Mouse (Mus musculus) midbrain, embryonic 11.5 days (tissue): ENCODE data around the gene Scgb1a1. TPM values are rescaled to one million over a fixed set of nuclear protein-coding genes. Genes with fewer than 3 reads are reported as not detected.

Experiments
- ATAC-seq: fragments of 200-750 bp; cut with Nextera tagmentation; 2 replicates; pipeline ENCODE4 v1.8.0; 2017; ENCODE audit warnings: moderate TSS enrichment, moderate library complexity; ENCODE audit not compliant: low FRiP score
- DNase-seq: peaks from one replicate; pipeline ENCODE4 v3.0.0; 2015; ENCODE audit warnings: low spot score; ENCODE audit errors: missing footprints
- H3K27ac ChIP-seq: fragments of 300-500 bp; sonication (generic); 2 replicates; pipeline ENCODE4 v1.5.1; 2014; ENCODE audit warnings: low read depth, low read length
- H3K27me3 ChIP-seq: fragments of 300-500 bp; sonication (generic); 2 replicates; pipeline ENCODE4 v1.6.1; 2014; ENCODE audit warnings: mild to moderate bottlenecking, low read length, moderate library complexity, mixed read lengths; ENCODE audit not compliant: control insufficient read depth, insufficient read depth
- H3K36me3 ChIP-seq: fragments of 300-500 bp; sonication (generic); 2 replicates; pipeline ENCODE4 v1.6.1; 2014; ENCODE audit warnings: mild to moderate bottlenecking, low read length, moderate library complexity, mixed read lengths; ENCODE audit not compliant: control insufficient read depth, insufficient read depth
- H3K4me1 ChIP-seq: fragments of 300-500 bp; sonication (generic); 2 replicates; pipeline ENCODE4 v1.6.1; 2014; ENCODE audit warnings: low read length; ENCODE audit not compliant: control insufficient read depth, insufficient read depth
- H3K4me2 ChIP-seq: fragments of 300-500 bp; sonication (generic); 2 replicates; pipeline ENCODE4 v1.6.1; 2014; ENCODE audit warnings: mild to moderate bottlenecking, moderate library complexity
- H3K4me3 ChIP-seq: fragments of 300-500 bp; sonication (generic); 2 replicates; pipeline ENCODE4 v1.5.1; 2014; ENCODE audit warnings: low read depth, low read length
- H3K9ac ChIP-seq: fragments of 300-500 bp; sonication (generic); 2 replicates; pipeline ENCODE4 v1.6.1; 2014; ENCODE audit warnings: low read length
- H3K9me3 ChIP-seq: fragments of 300-500 bp; sonication (generic); 2 replicates; pipeline ENCODE4 v1.6.1; 2016; ENCODE audit warnings: low read length; ENCODE audit not compliant: control insufficient read depth
- WGBS: fragments of 180-500 bp; shearing (Covaris S2); extraction: QIAGEN DNeasy Blood & Tissue Kit; methylation state at CpG from one replicate; pipeline ENCODE4 v1.1.7; 2014; 5-methylcytosine and 5-hydroxymethylcytosine counted together
- polyA plus RNA-seq: library from polyadenylated mRNA; unstranded; fragments of >200 nt; fragmentation: Nextera tagmentation; extraction: Ambion mirVana; gene quantifications from 2 replicates; pipeline ENCODE4 v1.2.1, GENCODE M21; 2014

The Scgb1a1 gene
- polyA plus RNA-seq, 1 experiment from 2014 or later, result not detected

DNA sequence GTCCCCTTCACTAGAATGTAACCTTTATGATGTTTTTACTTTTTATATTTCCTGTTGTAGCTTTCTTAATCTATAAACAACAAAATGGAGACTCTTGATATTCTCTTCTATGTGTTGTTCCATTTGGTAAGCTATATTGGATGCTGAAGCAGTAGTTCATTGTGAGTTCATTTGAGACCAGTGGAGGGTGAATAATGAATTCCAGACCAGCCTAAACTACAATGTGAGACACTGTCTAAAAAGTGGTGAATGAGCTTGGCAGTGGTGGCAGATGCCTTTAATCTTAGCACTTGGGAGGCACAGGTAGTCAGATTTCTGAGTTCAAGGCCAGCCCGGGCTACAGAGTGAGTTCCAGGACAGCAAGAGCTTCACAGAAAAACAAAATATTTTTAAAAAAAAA is 44.6 kb downstream of the Scgb1a1 start:
- WGBS, result 86% methylated on average over 1 of the region's 1 CpGs
- ATAC-seq, result no peak

DNA sequence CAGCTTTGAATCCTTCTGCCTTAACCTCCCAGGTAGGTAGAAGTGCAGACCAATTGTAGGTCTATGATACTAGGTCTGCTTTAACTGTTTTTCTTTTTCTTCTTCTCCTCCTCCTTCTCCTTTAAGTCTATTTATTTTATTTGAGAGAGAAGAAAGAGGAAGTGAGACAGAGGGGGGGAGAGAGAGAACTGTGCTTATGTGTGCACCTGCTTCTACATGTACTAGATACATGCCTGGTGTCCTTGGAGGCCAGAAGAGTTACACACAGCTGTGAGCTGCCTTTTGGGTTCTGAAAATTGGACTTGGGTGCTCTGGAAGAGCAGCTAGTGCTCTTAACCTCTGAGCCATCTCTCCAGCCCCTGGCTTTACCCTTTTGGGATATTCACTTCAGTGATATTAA is 46.7 kb downstream of the Scgb1a1 start:
- ATAC-seq (no peak), DNase-seq (no peak)
- H3K27ac ChIP-seq, result no peak overlapping the region
- H3K36me3 ChIP-seq, result no peaks in the 10 kb centered on the region
- H3K4me3 ChIP-seq, result no peak overlapping the region
- H3K27me3 ChIP-seq, result no peaks in the 10 kb centered on the region
- H3K9me3 ChIP-seq, result no peaks in the 10 kb centered on the region
- no peak overlapping the region for H3K9ac ChIP-seq
- H3K4me2 ChIP-seq, result no peak overlapping the region
- no peaks in the 10 kb centered on the region for H3K4me1 ChIP-seq

More for the DNA sequence above, 44.6 kb downstream of the Scgb1a1 start:
- no peaks in the 10 kb centered on the region for H3K36me3 ChIP-seq
- H3K9ac ChIP-seq, result no peak overlapping the region
- H3K4me3 ChIP-seq, result no peak overlapping the region
- no peak overlapping the region for H3K27ac ChIP-seq
- DNase-seq, result no peak
- no peaks in the 10 kb centered on the region for H3K4me1 ChIP-seq
- no peaks in the 10 kb centered on the region for H3K9me3 ChIP-seq
- no peaks in the 10 kb centered on the region for H3K27me3 ChIP-seq
- H3K4me2 ChIP-seq, result no peak overlapping the region

DNA sequence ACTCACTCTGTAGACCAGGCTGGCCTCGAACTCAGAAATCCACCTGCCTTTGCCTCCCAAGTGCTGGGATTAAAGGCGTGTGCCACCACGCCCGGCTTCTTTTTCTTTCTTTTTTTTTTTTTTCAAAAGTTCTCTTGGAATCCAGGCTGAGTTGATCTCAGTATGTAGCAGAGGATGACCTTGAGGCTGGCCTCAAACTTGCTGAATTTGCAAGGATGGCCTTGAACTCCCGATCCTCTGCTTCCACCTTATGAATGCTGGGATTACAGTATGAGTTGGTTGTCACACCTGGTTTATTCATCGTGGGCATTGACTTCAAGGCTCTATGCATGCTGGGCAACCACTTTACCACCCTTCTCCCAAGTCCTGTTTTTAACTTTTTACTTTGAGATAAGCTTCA is 47.1 kb downstream of the Scgb1a1 start:
- DNase-seq (no peak), ATAC-seq (no peak)
- Histone ChIP-seq H3K9me3 (no peaks in the 10 kb centered on the region), H3K36me3 (no peaks in the 10 kb centered on the region), H3K9ac (no peak overlapping the region), H3K4me3 (no peak overlapping the region), H3K27me3 (no peaks in the 10 kb centered on the region), H3K27ac (no peak overlapping the region), H3K4me1 (no peaks in the 10 kb centered on the region), H3K4me2 (no peak overlapping the region)
- 81% methylated on average over 6 of the region's 6 CpGs for WGBS

DNA sequence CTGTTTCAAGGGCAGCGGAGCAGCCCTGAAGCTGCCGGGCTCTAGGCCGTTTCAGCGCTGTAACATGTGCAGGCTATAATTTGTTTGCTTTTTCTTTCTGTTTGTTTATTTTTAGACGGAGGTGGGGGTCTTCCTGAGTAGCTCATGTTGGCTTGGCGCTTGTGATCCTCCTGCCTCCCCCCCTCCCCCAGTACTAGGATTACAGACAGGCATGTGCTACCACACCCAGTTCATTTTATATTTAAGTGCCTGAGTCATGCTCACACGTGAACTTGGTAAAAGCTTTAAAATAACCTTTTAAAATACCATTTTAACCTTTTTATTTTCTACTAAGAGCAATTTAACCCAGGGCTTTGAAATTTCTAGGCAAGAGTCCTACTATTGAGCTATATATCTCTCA is 47.8 kb downstream of the Scgb1a1 start:
- H3K4me1 ChIP-seq, result no peaks in the 10 kb centered on the region
- H3K36me3 ChIP-seq, result no peaks in the 10 kb centered on the region
- H3K4me2 ChIP-seq, result no peak overlapping the region
- no peaks in the 10 kb centered on the region for H3K9me3 ChIP-seq
- H3K27ac ChIP-seq, result no peak overlapping the region
- WGBS, result 72% methylated on average over 7 of the region's 7 CpGs
- ATAC-seq, result no peak
- no peaks in the 10 kb centered on the region for H3K27me3 ChIP-seq
- DNase-seq, result no peak
- no peak overlapping the region for H3K9ac ChIP-seq
- H3K4me3 ChIP-seq, result no peak overlapping the region

DNA sequence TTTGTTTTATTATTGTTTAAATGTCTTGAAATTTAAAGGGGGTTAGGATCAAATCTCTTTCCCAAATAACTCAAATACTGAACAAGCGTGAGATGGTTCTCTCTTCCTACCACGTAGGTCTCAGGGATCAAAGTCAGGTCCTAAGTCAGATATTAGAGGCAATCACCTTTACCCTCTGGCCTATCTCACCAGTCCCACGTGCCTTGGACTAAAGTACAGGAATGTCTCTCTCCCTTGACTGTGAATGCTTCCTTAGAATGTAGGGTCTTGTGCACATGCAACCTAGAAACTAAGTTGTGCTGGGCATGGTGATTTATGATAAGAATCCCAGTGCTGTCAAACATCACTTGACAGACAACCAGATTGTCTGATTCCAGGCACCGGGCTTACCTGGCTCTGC is 48.5 kb downstream of the Scgb1a1 start:
- Histone ChIP-seq H3K27ac (no peak overlapping the region), H3K4me3 (no peak overlapping the region), H3K4me2 (no peak overlapping the region), H3K4me1 (no peaks in the 10 kb centered on the region), H3K36me3 (no peaks in the 10 kb centered on the region), H3K9me3 (no peaks in the 10 kb centered on the region), H3K27me3 (no peaks in the 10 kb centered on the region), H3K9ac (no peak overlapping the region)
- 75% methylated on average over 4 of the region's 4 CpGs for WGBS
- ATAC-seq (no peak), DNase-seq (no peak)

DNA sequence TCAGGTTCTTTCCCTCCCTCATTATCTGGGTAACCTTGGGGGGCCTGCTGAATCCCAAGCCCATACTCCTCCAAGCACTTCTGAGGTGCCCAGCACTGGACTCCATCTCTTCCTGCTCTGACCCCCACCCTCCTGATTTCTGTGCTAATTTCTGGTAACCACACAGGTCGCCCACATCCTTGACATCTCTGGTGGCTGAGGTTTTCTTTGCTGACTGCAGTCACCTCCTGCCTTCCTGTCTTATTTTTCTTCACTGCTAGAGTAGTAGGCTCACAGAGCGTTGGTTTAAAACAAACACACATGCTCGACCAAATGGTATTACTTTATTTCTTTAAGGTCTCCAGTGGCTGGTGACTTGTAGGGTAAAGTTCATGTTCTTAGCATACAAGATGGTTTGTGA is 49.6 kb downstream of the Scgb1a1 start:
- Histone ChIP-seq H3K27ac (no peak overlapping the region), H3K9ac (no peak overlapping the region), H3K36me3 (no peaks in the 10 kb centered on the region), H3K9me3 (no peaks in the 10 kb centered on the region), H3K4me2 (no peak overlapping the region), H3K4me3 (no peak overlapping the region), H3K4me1 (no peaks in the 10 kb centered on the region), H3K27me3 (no peaks in the 10 kb centered on the region)
- WGBS, result 78% methylated on average over 3 of the region's 3 CpGs
- no peak for ATAC-seq
- DNase-seq, result no peak

DNA sequence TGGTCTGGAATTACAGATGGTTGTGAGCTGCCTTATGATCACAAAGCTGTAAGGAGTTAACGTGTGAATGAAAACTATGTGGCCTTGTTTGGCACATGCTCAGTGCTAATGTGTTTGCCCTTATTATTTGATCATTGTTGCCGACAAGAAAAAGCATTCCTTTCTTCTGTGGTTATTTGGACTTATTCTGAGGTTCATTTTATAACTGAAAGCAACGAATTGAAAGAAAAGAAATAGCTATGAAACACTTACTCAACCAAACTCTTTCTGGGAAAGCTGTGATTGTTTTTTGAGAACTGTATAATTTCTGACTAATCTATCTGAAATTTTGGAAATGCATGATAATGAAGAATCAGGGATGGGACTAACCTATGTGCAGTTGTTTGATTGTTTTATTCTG is 52.7 kb downstream of the Scgb1a1 start:
- Histone ChIP-seq H3K4me3 (no peak overlapping the region), H3K9me3 (no peaks in the 10 kb centered on the region), H3K4me2 (no peak overlapping the region), H3K9ac (no peak overlapping the region), H3K27me3 (no peaks in the 10 kb centered on the region), H3K27ac (no peak overlapping the region), H3K36me3 (no peaks in the 10 kb centered on the region), H3K4me1 (no peaks in the 10 kb centered on the region)
- DNase-seq (no peak), ATAC-seq (no peak)
- WGBS, result 74% methylated on average over 3 of the region's 3 CpGs

DNA sequence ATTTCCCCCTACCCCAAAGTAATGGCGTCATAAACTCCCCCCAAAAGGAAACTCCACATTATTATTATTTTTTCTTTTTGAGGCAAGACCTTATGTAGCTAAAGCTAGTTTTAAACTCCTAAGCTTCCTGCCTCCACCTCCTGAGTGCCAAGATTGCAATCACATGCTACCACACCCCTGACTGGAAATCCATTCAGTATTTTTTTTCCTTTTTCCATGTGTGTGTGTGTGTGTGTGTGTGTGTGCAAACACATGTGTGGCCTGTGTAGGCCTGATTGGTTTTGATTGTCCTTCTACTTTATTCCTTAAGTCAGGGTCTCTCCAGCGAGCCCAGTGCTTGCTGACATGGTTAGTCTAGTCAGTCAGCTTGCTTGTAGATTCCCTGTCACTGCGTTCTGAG is 53.3 kb downstream of the Scgb1a1 start:
- ATAC-seq (no peak), DNase-seq (no peak)
- Histone ChIP-seq H3K9me3 (no peaks in the 10 kb centered on the region), H3K4me3 (no peak overlapping the region), H3K27me3 (no peaks in the 10 kb centered on the region), H3K4me2 (no peak overlapping the region), H3K9ac (no peak overlapping the region), H3K4me1 (no peaks in the 10 kb centered on the region), H3K36me3 (no peaks in the 10 kb centered on the region), H3K27ac (no peak overlapping the region)
- 84% methylated on average over 3 of the region's 3 CpGs for WGBS
